Mouse (Mus musculus): Measurements from ENCODE around the gene 4931422A03Rik.
A peak's percentile ranks its signal among the peaks of the same experiment; 100 is the strongest.
"Not testable (repeated sequence)": the region's sequence is repeated elsewhere in the genome, so short reads cannot be mapped to it uniquely, and the experiment has no call there.

The 4931422A03Rik gene

DNA sequence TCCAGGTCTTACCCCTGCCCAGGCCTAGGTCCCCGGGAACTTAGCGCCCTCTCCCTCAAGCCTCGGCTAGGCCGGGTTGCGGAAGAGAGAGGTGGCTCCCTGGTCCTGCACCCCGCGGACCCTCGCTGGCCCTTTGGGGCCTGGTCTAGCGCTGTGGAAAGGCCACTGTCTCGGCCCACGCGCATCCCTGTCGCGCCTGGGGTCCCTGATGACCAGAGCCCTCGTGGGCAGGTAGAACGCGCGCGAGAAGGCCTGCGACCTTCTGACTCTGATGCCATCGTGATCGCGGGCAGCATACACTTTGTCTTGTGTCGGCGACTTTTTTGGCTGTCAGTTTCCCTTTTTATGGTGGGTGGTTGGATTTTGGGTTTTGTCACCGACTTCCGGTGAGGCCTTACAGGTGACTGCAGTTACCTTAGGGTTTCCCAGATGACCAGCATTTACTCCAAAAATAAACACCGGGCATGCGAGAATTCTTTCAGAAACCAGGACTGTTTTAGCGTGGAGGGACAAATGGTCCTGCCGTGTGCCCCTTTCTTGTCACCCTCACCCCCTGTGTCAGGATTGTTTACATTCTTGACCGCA lies at the start of gene 4931422A03Rik:
Gene 4931422A03Rik, minus strand, starts transcription at position 223 of the 585 bp plus-strand sequence.
- DNase-seq (ENCODE audit: low spot score) = no peak

GRCm38 (mm10) chr2:104069704-104070185 lies 41.6 kb upstream of the 4931422A03Rik start, which contains the start of gene Cd59b:
Cd59b (plus strand) TSS chr2:104069849.
- no peak for DNase-seq (ENCODE audit: low spot score)

DNA sequence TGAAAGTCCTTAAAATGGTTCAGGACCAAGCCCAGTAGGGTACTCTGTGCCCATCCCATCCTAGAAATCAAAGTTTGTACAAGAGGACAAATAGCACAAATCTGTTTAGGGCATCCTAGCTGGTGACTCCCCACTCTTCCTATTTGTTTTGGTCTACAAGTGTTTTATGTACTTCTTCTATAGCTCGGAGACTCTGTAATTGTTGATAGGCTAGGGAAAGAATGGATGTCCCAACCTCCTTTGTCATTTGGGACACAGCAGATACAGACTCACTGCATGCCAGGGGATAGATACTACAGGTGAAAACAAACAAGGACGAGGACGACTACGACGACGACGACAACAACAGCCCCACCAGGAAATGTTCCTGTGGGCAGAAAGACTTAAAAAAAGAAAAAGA lies 40.3 kb upstream of the 4931422A03Rik start, which contains the start of gene Gm10799:
Gene Gm10799, minus strand, starts transcription at position 101 of the 400 bp plus-strand sequence.
- DNase-seq (ENCODE audit: low spot score) = not testable (repeated sequence)

GRCm38 (mm10) chr2:104065526-104065925 lies 37.4 kb upstream of the 4931422A03Rik start, which contains the start of gene Gm10912:
Gm10912 (plus strand) TSS chr2:104065826.
- DNase-seq (ENCODE audit: low spot score) = not testable (repeated sequence)

- no peak for DNase-seq (ENCODE audit: low spot score)
Observed at GRCm38 (mm10) chr2:104064152-104064551, 36.0 kb upstream of the 4931422A03Rik start.

DNA sequence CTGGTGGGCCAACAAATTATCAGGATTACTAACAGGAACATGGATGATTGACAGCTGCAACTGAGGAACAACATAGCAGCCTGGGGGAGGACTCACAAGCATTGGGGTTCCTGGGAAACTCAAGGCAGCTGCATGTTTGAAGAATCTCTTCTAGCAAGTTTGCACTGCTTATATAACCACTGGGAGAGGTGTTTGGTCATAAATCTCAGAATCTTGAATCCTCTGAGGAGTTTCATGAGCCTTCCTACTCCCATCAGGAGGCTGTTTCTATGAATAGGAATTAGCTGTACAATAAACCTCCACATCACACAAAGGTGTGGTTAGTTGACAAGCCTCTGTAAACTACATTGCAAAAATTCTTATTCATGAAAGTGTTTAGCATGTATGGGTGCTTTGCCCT lies 34.5 kb upstream of the 4931422A03Rik start:
- no peak for DNase-seq (ENCODE audit: low spot score)

DNA sequence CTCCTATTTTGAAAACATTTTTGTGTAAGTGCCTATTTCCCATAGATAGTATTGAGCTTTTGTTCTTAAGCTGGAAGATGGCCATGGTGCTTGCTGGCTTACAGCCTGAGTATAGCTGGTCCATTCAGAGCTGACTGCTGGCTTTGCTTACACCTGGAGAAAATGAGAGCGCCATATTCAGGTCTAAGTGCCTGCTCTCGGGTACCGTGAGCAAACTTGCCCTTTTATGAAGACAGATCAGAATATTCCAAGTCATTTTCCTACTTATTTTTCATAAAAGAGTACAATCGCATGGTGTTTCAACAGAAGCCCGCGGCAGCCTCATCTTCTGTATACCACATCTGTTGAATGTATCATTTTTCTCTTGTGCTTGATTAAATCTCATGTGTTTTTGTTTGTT lies 32.8 kb upstream of the 4931422A03Rik start:
- no peak for DNase-seq (ENCODE audit: low spot score)

DNA sequence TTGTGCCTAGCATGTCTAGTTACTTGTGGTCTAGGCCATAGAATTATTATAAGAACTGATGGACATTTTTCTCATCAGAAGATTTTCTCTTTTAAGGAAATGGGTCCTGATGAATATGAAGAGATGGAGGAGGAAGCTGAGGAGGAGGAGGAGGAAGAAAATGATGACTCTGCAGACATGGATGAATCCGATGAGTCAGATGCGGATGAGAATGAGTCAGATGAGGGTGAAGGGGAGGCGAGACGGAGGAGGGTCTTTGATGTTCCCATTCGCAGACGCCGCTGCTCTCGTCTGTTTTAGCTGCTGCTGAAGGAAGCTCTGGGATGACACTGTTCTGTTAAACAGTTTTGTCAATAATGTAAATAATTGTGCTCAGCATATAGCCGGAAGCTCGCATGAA lies 31.6 kb upstream of the 4931422A03Rik start:
- no peak for DNase-seq (ENCODE audit: low spot score)

- no peak for DNase-seq (ENCODE audit: low spot score)
Observed at GRCm38 (mm10) chr2:104058954-104059353, 30.8 kb upstream of the 4931422A03Rik start.

- DNase-seq (ENCODE audit: low spot score) = no peak
Observed at GRCm38 (mm10) chr2:104058381-104058780, 30.2 kb upstream of the 4931422A03Rik start.

DNA sequence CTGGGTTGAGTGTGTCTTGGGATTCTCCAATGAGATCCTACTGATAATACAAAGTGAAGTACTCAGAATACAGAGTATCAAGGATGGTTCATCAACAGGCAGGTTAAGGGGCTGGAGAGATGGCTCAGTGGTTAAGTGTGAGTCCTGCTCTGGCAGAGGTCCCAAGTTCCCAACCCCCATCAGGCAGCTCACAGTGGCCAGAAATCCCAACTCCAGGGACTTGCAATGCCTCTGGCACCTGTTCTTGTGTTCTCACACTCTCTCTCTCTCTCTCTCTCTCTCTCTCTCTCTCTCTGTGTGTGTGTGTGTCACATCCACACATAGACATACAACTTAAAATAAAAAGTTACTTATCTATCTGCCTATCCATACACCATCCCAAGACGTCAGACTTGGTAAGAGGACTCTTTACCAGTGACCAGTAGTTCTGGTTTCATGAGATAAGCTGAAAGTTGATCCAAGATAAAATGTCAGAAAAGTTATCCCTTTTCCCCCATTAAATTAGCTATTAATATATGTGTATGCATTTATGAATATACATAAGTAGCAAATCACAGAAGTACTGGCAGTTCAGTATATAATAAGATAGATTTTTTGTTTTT lies 16.4 kb upstream of the 4931422A03Rik start:
- DNase-seq (ENCODE audit: low spot score) = no peak

DNA sequence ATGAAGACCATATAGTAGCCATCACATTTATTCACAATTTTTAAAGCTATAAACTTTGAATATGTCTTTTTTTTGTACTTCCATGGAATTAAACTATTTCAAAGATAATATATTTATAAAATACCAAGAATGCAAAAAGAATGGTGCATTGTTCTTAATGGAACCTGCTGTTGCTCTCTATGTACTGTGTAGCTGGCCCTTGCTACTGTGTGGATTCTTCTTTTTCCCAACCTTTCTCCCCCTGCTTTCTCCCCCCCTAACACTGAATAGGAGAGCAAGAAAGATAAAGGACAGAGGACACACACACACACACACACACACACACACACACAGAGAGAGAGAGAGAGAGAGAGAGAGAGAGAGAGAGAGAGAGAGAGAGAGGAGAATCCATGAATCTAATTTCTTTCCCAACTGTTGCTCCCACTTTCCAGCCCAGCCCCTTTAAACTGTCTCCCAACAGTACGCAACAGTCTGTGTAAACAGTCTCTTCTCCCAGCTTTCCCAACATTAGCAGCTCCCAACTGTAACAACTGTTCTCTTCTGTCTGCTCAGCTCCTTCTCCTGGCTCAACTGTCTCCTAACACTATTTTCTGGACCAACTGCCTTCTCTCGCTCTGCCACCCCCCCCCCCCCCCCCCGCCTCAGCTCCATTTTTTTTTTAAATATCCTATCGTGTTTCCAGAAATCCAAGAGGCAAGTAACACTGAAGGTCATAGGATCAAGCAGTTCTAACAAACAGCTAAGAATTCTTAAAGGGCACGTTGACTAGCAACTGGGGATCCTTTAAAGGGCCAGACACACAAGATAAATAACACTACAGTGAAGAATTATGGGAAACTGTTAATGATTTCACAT lies 15.7 kb upstream of the 4931422A03Rik start:
- no peak for DNase-seq (ENCODE audit: low spot score)

DNA sequence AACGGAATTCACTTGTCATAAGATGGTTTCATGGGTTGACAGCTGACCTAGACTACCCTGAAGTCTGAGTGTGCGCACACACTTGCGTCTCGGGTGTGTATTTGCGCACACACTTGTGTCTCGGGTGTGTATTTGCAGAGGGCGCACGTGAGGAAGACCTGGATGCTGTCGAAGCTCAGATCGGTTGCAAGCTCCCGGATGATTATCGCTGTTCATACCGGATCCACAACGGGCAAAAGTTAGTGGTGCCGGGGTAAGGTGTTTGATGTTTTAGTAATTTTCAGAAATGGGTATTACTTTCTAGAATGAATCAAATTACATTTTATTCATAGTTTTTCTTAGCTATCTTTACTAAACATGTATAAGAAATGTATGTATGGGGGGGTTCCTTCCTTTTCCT lies 14.6 kb upstream of the 4931422A03Rik start:
- DNase-seq (ENCODE audit: low spot score) = no peak

DNA sequence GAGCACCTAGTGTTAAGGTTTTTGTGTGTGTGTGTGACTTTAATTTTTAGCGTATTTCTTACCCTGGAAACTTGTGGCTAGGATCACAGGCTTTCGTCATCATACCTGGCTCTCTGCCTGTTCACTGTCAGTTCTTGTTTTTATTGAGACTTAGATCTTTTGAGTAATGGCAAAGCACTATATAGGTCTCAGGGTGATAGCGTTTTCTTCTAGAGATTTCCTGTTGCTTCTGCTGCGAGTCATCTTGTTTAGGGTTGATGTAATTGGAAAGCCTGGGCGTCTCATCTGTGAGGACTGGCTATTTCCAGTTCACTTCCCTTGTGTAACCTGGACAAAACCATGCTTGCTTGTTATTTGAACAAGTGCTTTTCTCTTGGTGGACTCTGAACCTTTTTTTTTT lies 13.5 kb upstream of the 4931422A03Rik start:
- DNase-seq (ENCODE audit: low spot score) = no peak

DNA sequence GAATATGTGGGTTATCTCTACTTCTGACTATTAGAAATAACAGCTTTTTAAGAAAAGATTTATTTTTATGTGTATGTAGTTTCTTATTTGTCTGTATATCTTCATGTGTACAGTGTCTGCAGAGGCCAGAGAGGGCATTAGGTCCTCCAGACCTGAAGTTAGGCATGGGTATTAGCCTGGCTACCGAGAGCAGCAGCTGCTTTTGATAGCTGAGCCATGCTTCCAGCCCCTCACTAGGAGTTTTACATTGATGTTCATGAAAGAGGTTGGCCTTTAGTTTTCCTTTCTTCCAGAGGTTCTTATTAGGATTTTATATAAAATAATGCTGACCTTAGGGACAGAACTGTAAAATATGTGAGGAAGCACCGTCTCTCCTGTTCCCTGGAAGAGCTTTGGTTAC lies 10.1 kb upstream of the 4931422A03Rik start:
- no peak for DNase-seq (ENCODE audit: low spot score)

- no peak for DNase-seq (ENCODE audit: low spot score)
Observed at GRCm38 (mm10) chr2:104036316-104036715, 8.2 kb upstream of the 4931422A03Rik start.

- no peak for DNase-seq (ENCODE audit: low spot score)
Observed at GRCm38 (mm10) chr2:104035595-104035994, 7.4 kb upstream of the 4931422A03Rik start.

DNA sequence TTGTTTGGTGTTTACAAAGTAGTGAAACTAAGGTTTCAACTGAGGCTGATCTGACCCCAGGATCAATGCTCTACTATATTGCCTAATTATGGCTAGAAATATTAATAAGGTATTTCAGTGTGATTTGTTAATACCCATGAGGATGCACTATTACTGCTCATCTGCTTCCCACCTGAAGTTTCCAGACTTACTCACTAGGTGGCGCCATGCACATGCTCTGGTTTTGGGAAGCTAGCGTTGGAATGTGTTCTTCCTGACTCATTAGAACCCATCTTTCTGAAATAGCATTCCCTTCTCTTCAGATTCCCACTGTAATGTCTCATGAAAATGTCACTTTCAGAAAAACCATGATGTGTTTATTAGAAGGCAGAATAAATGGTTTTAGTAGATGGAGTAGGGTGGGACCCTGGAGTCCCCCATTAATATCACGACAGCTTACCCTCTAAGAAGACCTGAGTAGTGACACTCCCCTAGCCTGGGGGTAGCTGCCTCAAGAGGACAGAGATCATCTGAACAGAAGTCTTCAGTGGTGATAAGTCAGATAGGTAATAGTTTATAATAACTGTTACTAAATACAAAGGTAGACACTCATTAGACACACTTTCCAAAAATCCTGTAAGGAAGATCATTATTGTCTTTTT lies 6.8 kb upstream of the 4931422A03Rik start:
- peak; percentile 76 for DNase-seq (ENCODE audit: low spot score)

- DNase-seq (ENCODE audit: low spot score) = no peak
Observed at GRCm38 (mm10) chr2:104032056-104032455, 3.9 kb upstream of the 4931422A03Rik start.

GRCm38 (mm10) chr2:104030381-104030780 lies 2.2 kb upstream of the 4931422A03Rik start:
- DNase-seq (ENCODE audit: low spot score) = no peak

GRCm38 (mm10) chr2:104029074-104029473 lies 913 bp upstream of the 4931422A03Rik start:
- DNase-seq (ENCODE audit: low spot score) = no peak

All from layer of hippocampus, adult 9-10 months (tissue).